Mouse (Mus musculus): ENCODE results near the gene Nr5a1.
A peak's percentile ranks its signal among the peaks of the same experiment; 100 is the strongest.

Gene Nr5a1

GRCm38 (mm10) chr2:38647201-38647606 lies 67.1 kb downstream of the Nr5a1 start:
- DNase-seq = peak; percentile 36

DNA sequence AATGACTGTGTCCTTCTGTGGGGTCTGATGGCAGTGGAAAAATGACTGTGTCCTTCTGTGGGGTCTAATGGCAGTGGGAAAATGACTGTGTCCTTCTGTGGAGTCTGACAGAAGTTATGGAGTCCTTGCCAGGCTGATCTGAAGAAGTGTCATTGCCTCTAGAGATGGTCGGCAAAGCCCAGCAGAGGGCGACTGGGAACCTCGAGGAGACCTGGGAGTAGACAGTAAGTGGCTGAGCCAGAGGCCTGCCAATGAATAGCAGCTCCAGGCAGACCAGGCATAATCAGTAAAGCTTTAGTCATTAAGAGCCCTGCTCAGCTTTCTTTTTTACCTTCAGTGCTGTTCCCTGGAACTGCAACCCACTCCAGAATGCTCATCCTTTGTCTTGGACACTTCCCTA lies 68.4 kb downstream of the Nr5a1 start:
- peak; percentile 81 for DNase-seq

DNA sequence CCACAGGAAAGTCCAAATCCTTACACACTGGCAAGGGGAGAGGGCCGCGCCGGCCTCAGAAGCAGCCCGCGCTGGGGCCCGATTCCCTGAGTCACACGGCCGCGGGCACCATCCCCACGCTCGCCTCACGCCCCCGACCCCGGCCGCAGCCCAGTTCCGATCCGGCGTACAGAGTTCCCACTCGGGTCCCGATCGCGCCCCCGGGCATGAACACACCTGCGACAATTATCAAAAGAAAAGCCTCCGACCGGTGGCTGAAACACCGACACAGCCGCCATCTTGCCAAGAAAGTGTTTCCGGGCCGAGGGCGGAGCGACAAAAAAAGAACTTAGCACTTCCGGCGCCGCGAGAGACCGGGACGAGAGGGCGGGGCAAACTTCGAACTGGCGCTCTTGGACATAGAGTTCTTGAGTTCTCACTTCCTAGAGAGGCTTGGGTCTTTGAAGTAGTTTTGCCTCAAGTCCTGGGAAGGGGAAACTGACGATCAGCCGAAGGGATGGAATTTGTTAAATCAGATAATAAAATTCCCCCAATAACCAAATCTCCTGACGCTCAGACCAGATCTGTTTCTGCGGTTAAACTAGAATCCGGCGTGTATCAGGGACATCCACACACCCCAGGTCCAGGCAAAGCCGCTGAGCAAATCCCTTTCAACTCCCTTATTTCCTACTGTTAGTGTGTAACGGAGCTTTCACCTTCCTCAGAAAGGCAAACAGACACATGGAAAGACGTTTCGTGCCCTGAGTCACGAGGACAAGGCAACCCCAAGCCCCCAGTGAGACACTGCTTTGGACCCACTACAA lies 70.5 kb downstream of the Nr5a1 start, which contains the start of gene Psmb7:
TSS of gene Psmb7 (minus strand) at position 463 of the 803 bp plus-strand sequence.
- peak; percentile 97 for DNase-seq

All from retina, postnatal 1 day (tissue).